9 mouse cellular contexts compared by ENCODE assay signal in the genomic region with DNA sequence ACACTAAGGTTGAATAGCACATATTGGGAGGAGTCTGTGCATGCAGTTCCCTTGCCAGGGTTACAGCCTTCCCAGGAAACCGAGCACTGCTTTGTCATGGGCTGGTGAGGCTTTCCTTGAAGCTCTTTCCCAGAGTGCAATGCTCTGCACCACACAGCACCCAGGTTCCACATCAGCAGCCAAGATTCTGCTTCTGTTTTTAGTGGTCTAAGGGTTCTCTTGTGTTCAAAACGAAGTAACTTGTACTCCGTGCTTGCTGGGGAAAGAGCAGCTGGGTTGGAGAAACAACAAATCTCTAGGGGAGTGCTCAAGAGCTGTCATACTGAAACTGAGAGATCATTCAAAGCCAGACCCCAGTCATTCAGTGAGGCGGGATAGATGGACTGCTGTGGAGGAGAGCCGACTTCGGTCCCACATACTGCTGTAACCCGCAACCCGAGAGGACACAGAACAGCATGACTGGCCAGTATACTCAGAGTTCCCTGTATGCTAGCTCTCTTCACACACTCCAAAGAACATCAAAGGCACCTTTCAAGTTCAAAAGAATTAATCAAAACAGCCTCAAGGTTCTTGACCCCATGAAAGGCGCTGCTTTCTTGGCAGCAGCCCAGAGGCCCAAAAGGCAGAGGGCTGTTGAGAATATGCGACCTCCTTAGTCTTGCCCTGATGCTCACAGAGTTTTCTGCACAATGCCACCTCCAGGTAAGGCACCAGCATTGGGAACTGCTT. TPM values are rescaled to one million over a fixed set of nuclear protein-coding genes. Genes with fewer than 3 reads are reported as not detected.
DNase-seq lines count a peak whose midpoint lies in the region; ATAC-seq lines count a peak whose summit lies in the region.
"Had no signal": no experiment of that assay in that cellular context is flagged by ENCODE, and none has a peak within 500 bp of the region (broad histone marks: within the 10 kb centered on the region; RNA-seq: fewer than 3 reads in every experiment).

No protein-coding gene starts in this region.

- no peak for ATAC-seq in hindbrain, embryonic 12.5 days (ENCODE audit: low FRiP score)
- ATAC-seq in limb, embryonic 13.5 days (ENCODE audit: low FRiP score, low read depth) = no peak

- DNase-seq in heart, embryonic 10.5 days (ENCODE audit: low spot score) = peak; percentile 64
- DNase-seq in heart, adult 9 months (ENCODE audit: low spot score in 2 of 2) = no peak
- peak; percentile 41 for DNase-seq in adrenal gland, adult 8-10 months
- no peak for DNase-seq in thymus, postnatal 0 days (ENCODE audit: low spot score)
- DNase-seq in thymus, postnatal 36 days = no peak
- DNase-seq in cerebellum, postnatal 25 days = no peak

- 61% methylated on average over 10 of the region's 10 CpGs for WGBS in heart, embryonic 10.5 days
- 37% methylated on average over 10 of the region's 10 CpGs for WGBS in hindbrain, embryonic 12.5 days
- whole genome bisulfite sequencing in limb, embryonic 13.5 days = 24% methylated on average over 10 of the region's 10 CpGs

- no peaks in the 10 kb centered on the region for H3K27me3 ChIP-seq in heart, embryonic 10.5 days (ENCODE audit: insufficient read depth, poor library complexity, severe bottlenecking)
- no peaks in the 10 kb centered on the region for H3K27me3 ChIP-seq in hindbrain, embryonic 12.5 days
- no peaks in the 10 kb centered on the region for H3K27me3 ChIP-seq in limb, embryonic 13.5 days

- no peak overlapping the region for H3K9ac ChIP-seq in hindbrain, embryonic 12.5 days
- H3K9ac ChIP-seq in limb, embryonic 13.5 days = no peak overlapping the region

- no peak overlapping the region for H3K27ac ChIP-seq in heart, embryonic 10.5 days
- H3K27ac ChIP-seq in hindbrain, embryonic 12.5 days = peak overlapping the region; percentile 18
- H3K27ac ChIP-seq in limb, embryonic 13.5 days = no peak overlapping the region

- no peaks in the 10 kb centered on the region for H3K36me3 ChIP-seq in heart, embryonic 10.5 days
- H3K36me3 ChIP-seq in hindbrain, embryonic 12.5 days = no peaks in the 10 kb centered on the region
- no peaks in the 10 kb centered on the region for H3K36me3 ChIP-seq in limb, embryonic 13.5 days

- H3K4me1 ChIP-seq in heart, embryonic 10.5 days = peaks cover 32% of the 10 kb centered on the region
- H3K4me1 ChIP-seq in hindbrain, embryonic 12.5 days = peaks cover 10% of the 10 kb centered on the region
- peaks cover 13% of the 10 kb centered on the region for H3K4me1 ChIP-seq in limb, embryonic 13.5 days

- H3K4me3 ChIP-seq in heart, embryonic 10.5 days = no peak overlapping the region
- H3K4me3 ChIP-seq in hindbrain, embryonic 12.5 days = no peak overlapping the region
- H3K4me3 ChIP-seq in limb, embryonic 13.5 days = no peak overlapping the region
- H3K4me3 ChIP-seq: megakaryocyte, embryonic 14.5 days had no signal

- H3K4me2 ChIP-seq in hindbrain, embryonic 12.5 days (replicated peaks) = no peak overlapping the region
- H3K4me2 ChIP-seq in limb, embryonic 13.5 days (replicated peaks) = 0 out of 2 replicates have a peak overlapping the region, but pooled peaks have one; percentile 0

- no peaks in the 10 kb centered on the region for H3K9me3 ChIP-seq in heart, embryonic 10.5 days
- H3K9me3 ChIP-seq in hindbrain, embryonic 12.5 days (replicated peaks) = no peaks in the 10 kb centered on the region
- H3K9me3 ChIP-seq in limb, embryonic 13.5 days = no peaks in the 10 kb centered on the region
- H3K9me3 ChIP-seq: megakaryocyte, embryonic 14.5 days had no signal

RNA-seq across cellular contexts. Expression of a gene that starts 35.5 kb away (rescaled TPM):
- polyA plus RNA-seq in heart, embryonic 10.5 days (2016; fragmentation: Nextera tagmentation; extraction: Ambion mirVana) = 2.3 and 3.6 TPM in 2 replicates
- under 1 TPM; 0.26 to 0.89 (median 0.65) TPM for total RNA-seq in adrenal gland, adult 8-10 months (2022)
- 0.39 and 0.58 TPM in 2 replicates for polyA plus RNA-seq in hindbrain, embryonic 12.5 days (2016; fragmentation: Nextera tagmentation; extraction: Ambion mirVana)
- polyA plus RNA-seq in limb, embryonic 13.5 days (2015; fragmentation: Nextera tagmentation; extraction: Ambion mirVana) = 0.50 TPM in 2 replicates
- polyA plus RNA-seq in thymus, postnatal 0 days (2015; fragmentation: Nextera tagmentation; extraction: Ambion mirVana) = 0.33 and 0.78 TPM in 2 replicates

RNA-seq across cellular contexts. Expression of a gene that starts 36.9 kb away (rescaled TPM):
- polyA plus RNA-seq in heart, embryonic 10.5 days (2016; fragmentation: Nextera tagmentation; extraction: Ambion mirVana) = 0.08 TPM in 1 of 2 replicates, not detected in the other
- total RNA-seq in adrenal gland, adult 8-10 months (2022) = under 1 TPM in 1 of 4 experiments, not detected in 3; 0.26 TPM
- polyA plus RNA-seq in hindbrain, embryonic 12.5 days (2016; fragmentation: Nextera tagmentation; extraction: Ambion mirVana) = not detected in 2 replicates
- not detected in 2 replicates for polyA plus RNA-seq in limb, embryonic 13.5 days (2015; fragmentation: Nextera tagmentation; extraction: Ambion mirVana)
- polyA plus RNA-seq in thymus, postnatal 0 days (2015; fragmentation: Nextera tagmentation; extraction: Ambion mirVana) = 0.09 and 0.21 TPM in 2 replicates

Comparison
In these comparisons a context has a peak if more than half of its experiments do, and no peak if none do; other contexts are left out.
1. DNase-seq: peak in heart, embryonic 10.5 days (single experiment) and adrenal gland, adult 8-10 months (single experiment); none in heart, adult 9 months (0 of 2), thymus, postnatal 0 days (single experiment), thymus, postnatal 36 days (0 of 2) and cerebellum, postnatal 25 days (0 of 2).